Mouse (Mus musculus) layer of hippocampus, adult 2 months (tissue): Measurements from ENCODE around the gene Ccnb1. TPM values are rescaled to one million over a fixed set of nuclear protein-coding genes. Genes with fewer than 3 reads are reported as not detected.
"Not testable (repeated sequence)": the region's sequence is repeated elsewhere in the genome, so short reads cannot be mapped to it uniquely, and the experiment has no call there.

ENCODE experiments used
- DNase-seq, 2 experiments: peaks; one replicate each; pipeline ENCODE4 v3.0.0; 2022; ENCODE audit warnings: low spot score in 2 of 2
- H3K27ac ChIP-seq: fragments of 200-600 bp; 2 replicates; pipeline ENCODE4 v1.8.1; 2022
- H3K4me3 ChIP-seq: fragments of 200-600 bp; 2 replicates; pipeline ENCODE4 v1.8.1; 2022; ENCODE audit warnings: mild to moderate bottlenecking
- CTCF ChIP-seq: fragments of 200-600 bp; conservative IDR thresholded peaks from 2 replicates; pipeline ENCODE4 v1.8.1; 2022; ENCODE audit warnings: antibody characterized with exemption, mild to moderate bottlenecking, moderate library complexity
- total RNA-seq, 2 experiments: library from RNA; stranded (reverse); gene quantifications; 2 replicates each; pipeline ENCODE4 v1.2.3; 2021

Ccnb1 gene
- total RNA-seq, 2 experiments from 2014 or later, result 0.29 to 0.90 TPM

- TF ChIP-seq CTCF, result no peak
- no peak overlapping the region for H3K4me3 ChIP-seq
- no peak overlapping the region for H3K27ac ChIP-seq
- no peak for DNase-seq
Measured at GRCm38 (mm10) chr13:100789083-100789482, 2.7 kb upstream of the Ccnb1 start.

GRCm38 (mm10) chr13:100788057-100788456, 1.7 kb upstream of the Ccnb1 start:
- H3K4me3 ChIP-seq, DNase-seq, H3K27ac ChIP-seq: not testable (repeated sequence)

GRCm38 (mm10) chr13:100787316-100788010, 1.1 kb upstream of the Ccnb1 start:
- Histone ChIP-seq H3K4me3 (no peak overlapping the region), H3K27ac (no peak overlapping the region)
- no peak for TF ChIP-seq CTCF
- no peak for DNase-seq

GRCm38 (mm10) chr13:100785806-100786413, 460 bp downstream of the Ccnb1 start:
- Histone ChIP-seq H3K27ac (no peak overlapping the region), H3K4me3 (peak overlapping the region; percentile 75)
- TF ChIP-seq CTCF, result no peak
- DNase-seq, result no peak

GRCm38 (mm10) chr13:100777491-100777890, 8.9 kb downstream of the Ccnb1 start:
- Histone ChIP-seq H3K27ac (no peak overlapping the region), H3K4me3 (no peak overlapping the region)
- TF ChIP-seq CTCF, result no peak
- no peak for DNase-seq

- Histone ChIP-seq H3K27ac (no peak overlapping the region), H3K4me3 (no peak overlapping the region)
- no peak for DNase-seq
- no peak for TF ChIP-seq CTCF
Measured at GRCm38 (mm10) chr13:100776710-100777109, 9.7 kb downstream of the Ccnb1 start.

- DNase-seq, result no peak
- Histone ChIP-seq H3K4me3 (peak overlapping the region; percentile 61), H3K27ac (peak overlapping the region; percentile 61; the same call in 1 of the 2 replicates)
- no peak for TF ChIP-seq CTCF
Measured at GRCm38 (mm10) chr13:100776056-100776419, 10.3 kb downstream of the Ccnb1 start.

GRCm38 (mm10) chr13:100775252-100776055, 10.9 kb downstream of the Ccnb1 start, which contains the start of gene Cenph:
Cenph (minus strand) TSS chr13:100775899.
- Histone ChIP-seq H3K27ac (peak within 1 kb of the TSS; percentile 61; the same call in 1 of the 2 replicates), H3K4me3 (peak within 1 kb of the TSS; percentile 61)
- DNase-seq, result peak; percentile 79 to 82
- TF ChIP-seq CTCF, result no peak

- H3K27ac ChIP-seq, result no peak overlapping the region
- TF ChIP-seq CTCF, result no peak
- DNase-seq, result no peak
- no peak overlapping the region for H3K4me3 ChIP-seq
Measured at GRCm38 (mm10) chr13:100774704-100775103, 11.7 kb downstream of the Ccnb1 start.

GRCm38 (mm10) chr13:100755329-100755728, 31.0 kb downstream of the Ccnb1 start:
- TF ChIP-seq CTCF, result no peak
- Histone ChIP-seq H3K27ac (no peak overlapping the region), H3K4me3 (no peak overlapping the region)
- DNase-seq, result no peak

- Histone ChIP-seq H3K27ac (no peak overlapping the region), H3K4me3 (no peak overlapping the region)
- no peak for DNase-seq
- TF ChIP-seq CTCF, result no peak
Measured at GRCm38 (mm10) chr13:100754186-100754585, 32.2 kb downstream of the Ccnb1 start.

- no peak for TF ChIP-seq CTCF
- no peak overlapping the region for H3K4me3 ChIP-seq
- no peak overlapping the region for H3K27ac ChIP-seq
- no peak for DNase-seq
Measured at GRCm38 (mm10) chr13:100753011-100753410, 33.4 kb downstream of the Ccnb1 start.

- no peak for TF ChIP-seq CTCF
- H3K27ac ChIP-seq, result no peak overlapping the region
- DNase-seq, result no peak
- H3K4me3 ChIP-seq, result no peak overlapping the region
Measured at GRCm38 (mm10) chr13:100752529-100752928, 33.8 kb downstream of the Ccnb1 start.
